Mouse (Mus musculus): ENCODE measurements at regions not wholly inside any gene's neighbourhood (a gene's known extent, or its start where the extent isn't known, plus 50 kb on each side); places are given as distances from the start of the nearest gene placed in this dataset.

- Histone ChIP-seq H3K4me2 (ENCODE audit: low read depth) (no peak overlapping the region), H3K27ac (no peak overlapping the region), H3K9me3 (ENCODE audit: control insufficient read depth, low read length) (no peaks in the 10 kb centered on the region), H3K9ac (replicated peaks) (no peak overlapping the region), H3K4me3 (ENCODE audit: insufficient read depth in 1 of 2, low read depth in 2 of 2, low read length in 2 of 2) (no peak overlapping the region), H3K4me1 (replicated peaks; ENCODE audit: control insufficient read depth in 2 of 2, insufficient read depth in 2 of 2, low read length in 1 of 2) (no peaks in the 10 kb centered on the region), H3K36me3 (replicated peaks; ENCODE audit: control insufficient read depth, insufficient read depth, low read depth) (no peaks in the 10 kb centered on the region), H3K27me3 (ENCODE audit: control insufficient read depth, insufficient read depth, low read length) (no peaks in the 10 kb centered on the region)
- TF ChIP-seq EP300 (IDR thresholded peaks at IDR 0.05; ENCODE audit: low read depth) (no peak), CTCF (IDR thresholded peaks at IDR 0.05; ENCODE audit: low read depth) (no peak)
- ATAC-seq (ENCODE audit: insufficient read depth) (no peak), DNase-seq (ENCODE audit: low read depth in 3 of 3, low spot score in 3 of 3) (no peak)
- 73% methylated on average over 2 of the region's 2 CpGs for WGBS (ENCODE audit: insufficient replicate concordance)
Measured at GRCm38 (mm10) chr1:98307519-98307918, 113.4 kb upstream of the Slco6d1 start.

GRCm38 (mm10) chr1:98309894-98310293 lies 111.0 kb upstream of the Slco6d1 start:
- Histone ChIP-seq H3K4me1 (replicated peaks; ENCODE audit: control insufficient read depth in 2 of 2, insufficient read depth in 2 of 2, low read length in 1 of 2) (no peaks in the 10 kb centered on the region), H3K36me3 (replicated peaks; ENCODE audit: control insufficient read depth, insufficient read depth, low read depth) (no peaks in the 10 kb centered on the region), H3K27me3 (ENCODE audit: control insufficient read depth, insufficient read depth, low read length) (no peaks in the 10 kb centered on the region), H3K27ac (no peak overlapping the region), H3K4me2 (ENCODE audit: low read depth) (no peak overlapping the region), H3K9ac (replicated peaks) (no peak overlapping the region), H3K9me3 (ENCODE audit: control insufficient read depth, low read length) (no peaks in the 10 kb centered on the region), H3K4me3 (ENCODE audit: insufficient read depth in 1 of 2, low read depth in 2 of 2, low read length in 2 of 2) (no peak overlapping the region)
- TF ChIP-seq CTCF (IDR thresholded peaks at IDR 0.05; ENCODE audit: low read depth) (no peak), EP300 (IDR thresholded peaks at IDR 0.05; ENCODE audit: low read depth) (no peak)
- no peak for ATAC-seq (ENCODE audit: insufficient read depth)
- no peak for DNase-seq (ENCODE audit: low read depth in 3 of 3, low spot score in 3 of 3)
- 8% methylated on average over 1 of the region's 1 CpGs for WGBS (ENCODE audit: insufficient replicate concordance)

- no peak overlapping the region for H3K9ac ChIP-seq (replicated peaks)
- ATAC-seq (ENCODE audit: insufficient read depth) (no peak), DNase-seq (ENCODE audit: low read depth in 3 of 3, low spot score in 3 of 3) (no peak)
- 35% methylated on average over 4 of the region's 4 CpGs for WGBS (ENCODE audit: insufficient replicate concordance)
- TF ChIP-seq EP300 (IDR thresholded peaks at IDR 0.05; ENCODE audit: low read depth): no peak
- TF ChIP-seq CTCF (IDR thresholded peaks at IDR 0.05; ENCODE audit: low read depth): peak; percentile 24; the same call in 1 of the 2 replicates
- H3K36me3 ChIP-seq (replicated peaks; ENCODE audit: control insufficient read depth, insufficient read depth, low read depth): no peaks in the 10 kb centered on the region
- H3K4me2 ChIP-seq (ENCODE audit: low read depth): no peak overlapping the region
- no peak overlapping the region for H3K27ac ChIP-seq
- no peaks in the 10 kb centered on the region for H3K4me1 ChIP-seq (replicated peaks; ENCODE audit: control insufficient read depth in 2 of 2, insufficient read depth in 2 of 2, low read length in 1 of 2)
- H3K27me3 ChIP-seq (ENCODE audit: control insufficient read depth, insufficient read depth, low read length): no peaks in the 10 kb centered on the region
- H3K4me3 ChIP-seq (ENCODE audit: insufficient read depth in 1 of 2, low read depth in 2 of 2, low read length in 2 of 2): no peak overlapping the region
- H3K9me3 ChIP-seq (ENCODE audit: control insufficient read depth, low read length): no peaks in the 10 kb centered on the region
Measured at GRCm38 (mm10) chr1:98350095-98350549, 70.8 kb upstream of the Slco6d1 start.

GRCm38 (mm10) chr1:98350725-98351124 lies 70.2 kb upstream of the Slco6d1 start:
- no peak for ATAC-seq (ENCODE audit: insufficient read depth)
- no peak overlapping the region for H3K27ac ChIP-seq
- H3K9me3 ChIP-seq (ENCODE audit: control insufficient read depth, low read length): no peaks in the 10 kb centered on the region
- no peak overlapping the region for H3K9ac ChIP-seq (replicated peaks)
- no peaks in the 10 kb centered on the region for H3K36me3 ChIP-seq (replicated peaks; ENCODE audit: control insufficient read depth, insufficient read depth, low read depth)
- DNase-seq (ENCODE audit: low read depth in 3 of 3, low spot score in 3 of 3): no peak
- H3K27me3 ChIP-seq (ENCODE audit: control insufficient read depth, insufficient read depth, low read length): no peaks in the 10 kb centered on the region
- no peak overlapping the region for H3K4me3 ChIP-seq (ENCODE audit: insufficient read depth in 1 of 2, low read depth in 2 of 2, low read length in 2 of 2)
- no peak for TF ChIP-seq CTCF (IDR thresholded peaks at IDR 0.05; ENCODE audit: low read depth)
- no peak for TF ChIP-seq EP300 (IDR thresholded peaks at IDR 0.05; ENCODE audit: low read depth)
- WGBS (ENCODE audit: insufficient replicate concordance): 43% methylated on average over 2 of the region's 2 CpGs
- H3K4me2 ChIP-seq (ENCODE audit: low read depth): no peak overlapping the region
- H3K4me1 ChIP-seq (replicated peaks; ENCODE audit: control insufficient read depth in 2 of 2, insufficient read depth in 2 of 2, low read length in 1 of 2): no peaks in the 10 kb centered on the region

GRCm38 (mm10) chr1:98351530-98351929 lies 69.4 kb upstream of the Slco6d1 start:
- TF ChIP-seq EP300 (IDR thresholded peaks at IDR 0.05; ENCODE audit: low read depth) (no peak), CTCF (IDR thresholded peaks at IDR 0.05; ENCODE audit: low read depth) (no peak)
- no peaks in the 10 kb centered on the region for H3K9me3 ChIP-seq (ENCODE audit: control insufficient read depth, low read length)
- no peaks in the 10 kb centered on the region for H3K36me3 ChIP-seq (replicated peaks; ENCODE audit: control insufficient read depth, insufficient read depth, low read depth)
- ATAC-seq (ENCODE audit: insufficient read depth) (no peak), DNase-seq (ENCODE audit: low read depth in 3 of 3, low spot score in 3 of 3) (no peak)
- H3K9ac ChIP-seq (replicated peaks): no peak overlapping the region
- no peak overlapping the region for H3K4me2 ChIP-seq (ENCODE audit: low read depth)
- 58% methylated on average over 2 of the region's 2 CpGs for WGBS (ENCODE audit: insufficient replicate concordance)
- no peaks in the 10 kb centered on the region for H3K4me1 ChIP-seq (replicated peaks; ENCODE audit: control insufficient read depth in 2 of 2, insufficient read depth in 2 of 2, low read length in 1 of 2)
- H3K27me3 ChIP-seq (ENCODE audit: control insufficient read depth, insufficient read depth, low read length): no peaks in the 10 kb centered on the region
- H3K4me3 ChIP-seq (ENCODE audit: insufficient read depth in 1 of 2, low read depth in 2 of 2, low read length in 2 of 2): no peak overlapping the region
- H3K27ac ChIP-seq: no peak overlapping the region
